Mouse (Mus musculus): ENCODE results near the gene Ptpn5. TPM values are rescaled to one million over a fixed set of nuclear protein-coding genes. Genes with fewer than 3 reads are reported as not detected.
A peak's percentile ranks its signal among the peaks of the same experiment; 100 is the strongest.

Ptpn5 gene
- polyA plus RNA-seq, 1 experiment from 2014 or later, result 146 TPM

DNA sequence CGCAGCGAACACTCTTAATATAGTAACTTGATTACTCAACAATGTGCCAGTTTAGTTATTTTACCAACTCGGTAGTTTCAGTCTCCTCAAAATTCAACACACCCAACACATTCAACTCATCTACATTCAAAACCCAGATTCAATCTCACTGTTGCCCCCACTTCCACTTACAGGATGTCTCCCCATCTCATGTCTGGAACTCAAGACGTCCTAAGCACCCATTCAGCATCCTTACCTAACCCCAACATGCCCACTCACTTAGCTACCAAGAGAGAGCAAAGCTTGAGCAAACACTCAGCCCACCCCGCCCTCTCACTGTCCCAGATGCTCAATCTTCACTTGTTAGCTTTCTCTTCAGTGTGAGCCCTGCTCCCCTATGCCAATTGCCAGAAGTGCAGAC, 71.9 kb downstream of the Ptpn5 start:
- no peak for DNase-seq
- Histone ChIP-seq H3K27me3 (ENCODE audit: control insufficient read depth, insufficient read depth, low read length) (no peaks in the 10 kb centered on the region), H3K4me3 (replicated peaks; ENCODE audit: low read depth, low read length) (no peak overlapping the region), H3K9ac (replicated peaks; ENCODE audit: low read length) (no peak overlapping the region), H3K4me1 (ENCODE audit: control insufficient read depth, insufficient read depth, low read length) (no peaks in the 10 kb centered on the region), H3K36me3 (ENCODE audit: control insufficient read depth, insufficient read depth, low read length) (no peaks in the 10 kb centered on the region), H3K27ac (replicated peaks; ENCODE audit: low read depth, low read length) (no peak overlapping the region), H3K4me2 (ENCODE audit: low read length) (no peak overlapping the region), H3K9me3 (ENCODE audit: control insufficient read depth, low read length) (no peaks in the 10 kb centered on the region)
- WGBS, result 85% methylated on average over 5 of the region's 5 CpGs
- no peak for ATAC-seq (ENCODE audit: low FRiP score, low TSS enrichment)

DNA sequence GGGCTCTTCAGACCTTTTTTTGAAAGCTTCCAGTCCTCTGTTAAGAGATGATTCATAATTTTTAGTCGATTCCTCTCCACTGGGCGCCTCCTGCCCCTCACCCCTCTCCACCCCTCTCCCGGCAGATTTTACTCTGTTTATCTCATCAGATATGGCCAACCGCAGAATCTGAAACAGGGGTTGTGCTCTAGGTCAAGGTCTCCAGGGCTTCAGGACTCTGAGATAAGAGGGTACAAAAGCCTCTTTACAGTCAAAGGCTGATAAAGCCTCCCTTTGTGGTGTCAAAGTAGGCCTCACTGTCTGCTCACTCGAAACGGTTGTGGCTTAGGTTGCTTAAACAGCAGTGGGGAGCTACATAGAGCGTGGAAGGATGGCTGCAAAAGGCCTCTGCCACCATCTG, 74.1 kb downstream of the Ptpn5 start:
- WGBS, result 76% methylated on average over 7 of the region's 7 CpGs
- Histone ChIP-seq H3K27me3 (ENCODE audit: control insufficient read depth, insufficient read depth, low read length) (no peaks in the 10 kb centered on the region), H3K36me3 (ENCODE audit: control insufficient read depth, insufficient read depth, low read length) (peaks cover 1% of the 10 kb centered on the region; the same call in 1 of the 2 replicates), H3K9me3 (ENCODE audit: control insufficient read depth, low read length) (no peaks in the 10 kb centered on the region), H3K4me3 (replicated peaks; ENCODE audit: low read depth, low read length) (no peak overlapping the region), H3K4me2 (ENCODE audit: low read length) (no peak overlapping the region), H3K27ac (replicated peaks; ENCODE audit: low read depth, low read length) (no peak overlapping the region), H3K9ac (replicated peaks; ENCODE audit: low read length) (no peak overlapping the region), H3K4me1 (ENCODE audit: control insufficient read depth, insufficient read depth, low read length) (no peaks in the 10 kb centered on the region)
- ATAC-seq (ENCODE audit: low FRiP score, low TSS enrichment) (no peak), DNase-seq (no peak)

DNA sequence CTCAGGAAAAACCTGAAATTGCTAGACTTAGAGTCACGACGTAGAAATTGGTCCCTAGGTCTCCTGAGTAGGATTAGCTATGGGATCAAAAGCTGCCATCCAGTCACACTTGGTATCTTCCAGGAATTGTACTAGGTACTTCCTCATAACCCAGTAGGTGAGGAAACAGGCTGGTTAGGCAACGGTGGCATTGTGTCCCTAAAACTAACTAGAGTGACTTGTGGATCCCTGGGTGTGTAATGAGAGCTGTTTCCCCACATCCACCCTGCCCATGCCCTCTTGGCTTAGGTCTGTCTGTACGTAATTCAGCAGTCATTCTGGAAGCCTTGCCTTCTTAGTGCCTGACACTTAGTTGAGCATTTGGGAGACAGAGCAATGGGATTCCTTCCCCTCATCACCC, 77.2 kb downstream of the Ptpn5 start:
- Histone ChIP-seq H3K9me3 (ENCODE audit: control insufficient read depth, low read length) (no peaks in the 10 kb centered on the region), H3K9ac (replicated peaks; ENCODE audit: low read length) (no peak overlapping the region), H3K4me2 (ENCODE audit: low read length) (no peak overlapping the region), H3K27ac (replicated peaks; ENCODE audit: low read depth, low read length) (no peak overlapping the region), H3K4me3 (replicated peaks; ENCODE audit: low read depth, low read length) (no peak overlapping the region), H3K36me3 (ENCODE audit: control insufficient read depth, insufficient read depth, low read length) (peaks cover 11% of the 10 kb centered on the region; the same call in 1 of the 2 replicates), H3K27me3 (ENCODE audit: control insufficient read depth, insufficient read depth, low read length) (no peaks in the 10 kb centered on the region), H3K4me1 (ENCODE audit: control insufficient read depth, insufficient read depth, low read length) (peaks cover 11% of the 10 kb centered on the region)
- no peak for ATAC-seq (ENCODE audit: low FRiP score, low TSS enrichment)
- no peak for DNase-seq
- 86% methylated on average over 4 of the region's 4 CpGs for WGBS

DNA sequence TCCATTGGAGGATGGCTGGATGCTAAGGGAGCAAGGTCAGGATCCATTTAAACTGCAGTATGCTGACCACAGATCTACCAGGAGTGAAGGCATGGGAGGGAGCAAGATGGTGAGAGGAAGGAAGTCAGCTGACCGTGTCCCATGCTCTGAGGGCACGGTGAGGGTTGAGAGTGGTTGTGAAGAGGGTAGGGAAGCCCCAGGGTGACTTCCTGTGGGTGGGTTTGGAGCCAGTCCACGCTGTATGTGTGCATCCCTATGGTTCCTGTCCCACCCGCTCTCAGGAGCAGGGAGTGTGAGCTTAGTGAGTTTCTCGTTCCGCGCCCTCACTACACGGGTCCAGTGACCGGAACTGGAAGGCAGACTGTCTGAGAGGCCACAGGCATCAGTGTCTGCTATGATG, 77.7 kb downstream of the Ptpn5 start:
- Histone ChIP-seq H3K9me3 (ENCODE audit: control insufficient read depth, low read length) (no peaks in the 10 kb centered on the region), H3K4me3 (replicated peaks; ENCODE audit: low read depth, low read length) (no peak overlapping the region), H3K27me3 (ENCODE audit: control insufficient read depth, insufficient read depth, low read length) (no peaks in the 10 kb centered on the region), H3K36me3 (ENCODE audit: control insufficient read depth, insufficient read depth, low read length) (peaks cover 11% of the 10 kb centered on the region; the same call in 1 of the 2 replicates), H3K27ac (replicated peaks; ENCODE audit: low read depth, low read length) (no peak overlapping the region), H3K4me1 (ENCODE audit: control insufficient read depth, insufficient read depth, low read length) (peaks cover 15% of the 10 kb centered on the region), H3K9ac (replicated peaks; ENCODE audit: low read length) (no peak overlapping the region), H3K4me2 (ENCODE audit: low read length) (no peak overlapping the region)
- WGBS, result 89% methylated on average over 9 of the region's 9 CpGs
- ATAC-seq (ENCODE audit: low FRiP score, low TSS enrichment), result no peak
- DNase-seq, result no peak

DNA sequence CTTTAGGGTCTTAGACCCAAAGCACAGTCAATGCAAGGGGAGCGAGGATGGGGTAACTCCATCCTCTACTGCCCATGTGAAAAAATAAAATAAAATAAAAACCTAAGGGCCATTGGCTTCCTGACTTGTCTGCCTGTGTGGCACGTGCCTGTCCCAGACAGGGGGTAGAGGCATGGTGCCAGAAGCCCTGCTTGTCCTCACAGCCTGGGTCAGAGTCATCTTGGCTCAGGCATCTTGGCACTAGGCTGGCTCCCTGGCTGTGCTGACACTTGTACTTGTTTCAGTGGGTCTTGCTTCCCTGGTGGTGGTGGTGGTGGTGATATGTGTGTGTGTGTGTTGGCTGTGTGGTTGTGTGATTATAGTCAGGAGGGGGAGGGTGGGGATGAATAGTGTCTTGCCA, 78.8 kb downstream of the Ptpn5 start:
- ATAC-seq (ENCODE audit: low FRiP score, low TSS enrichment), result no peak
- H3K27me3 ChIP-seq (ENCODE audit: control insufficient read depth, insufficient read depth, low read length), result no peaks in the 10 kb centered on the region
- H3K36me3 ChIP-seq (ENCODE audit: control insufficient read depth, insufficient read depth, low read length), result peaks cover 11% of the 10 kb centered on the region; the same call in 1 of the 2 replicates
- no peak for DNase-seq
- no peak overlapping the region for H3K9ac ChIP-seq (replicated peaks; ENCODE audit: low read length)
- H3K4me1 ChIP-seq (ENCODE audit: control insufficient read depth, insufficient read depth, low read length), result peaks cover 15% of the 10 kb centered on the region
- H3K4me2 ChIP-seq (ENCODE audit: low read length), result no peak overlapping the region
- H3K9me3 ChIP-seq (ENCODE audit: control insufficient read depth, low read length), result no peaks in the 10 kb centered on the region
- H3K27ac ChIP-seq (replicated peaks; ENCODE audit: low read depth, low read length), result no peak overlapping the region
- 70% methylated on average over 2 of the region's 2 CpGs for WGBS
- no peak overlapping the region for H3K4me3 ChIP-seq (replicated peaks; ENCODE audit: low read depth, low read length)

DNA sequence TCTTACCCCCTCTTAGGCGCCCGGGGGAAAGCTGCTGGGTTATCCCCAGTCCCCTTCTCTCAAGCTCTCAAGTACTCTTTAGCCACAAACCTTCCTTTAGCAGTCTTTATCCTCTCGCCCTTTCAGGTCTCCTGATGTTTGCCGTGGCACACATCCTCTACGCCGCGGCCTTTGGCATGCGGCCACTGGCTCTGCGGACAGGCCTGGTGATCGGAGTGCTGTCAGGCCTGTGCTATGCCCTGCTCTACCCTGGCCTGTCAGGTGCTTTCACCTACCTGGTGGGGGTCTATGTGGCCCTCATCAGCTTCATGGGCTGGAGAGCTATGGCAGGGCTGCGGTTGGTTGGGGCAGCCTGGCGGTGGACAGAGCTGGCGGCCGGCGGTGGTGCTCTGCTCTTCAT, 80.2 kb downstream of the Ptpn5 start:
- no peak overlapping the region for H3K4me3 ChIP-seq (replicated peaks; ENCODE audit: low read depth, low read length)
- H3K4me1 ChIP-seq (ENCODE audit: control insufficient read depth, insufficient read depth, low read length), result peaks cover 15% of the 10 kb centered on the region
- peaks cover 11% of the 10 kb centered on the region; the same call in 1 of the 2 replicates for H3K36me3 ChIP-seq (ENCODE audit: control insufficient read depth, insufficient read depth, low read length)
- H3K4me2 ChIP-seq (ENCODE audit: low read length), result no peak overlapping the region
- 95% methylated on average over 15 of the region's 15 CpGs for WGBS
- H3K9me3 ChIP-seq (ENCODE audit: control insufficient read depth, low read length), result no peaks in the 10 kb centered on the region
- H3K27me3 ChIP-seq (ENCODE audit: control insufficient read depth, insufficient read depth, low read length), result no peaks in the 10 kb centered on the region
- no peak for ATAC-seq (ENCODE audit: low FRiP score, low TSS enrichment)
- H3K9ac ChIP-seq (replicated peaks; ENCODE audit: low read length), result no peak overlapping the region
- H3K27ac ChIP-seq (replicated peaks; ENCODE audit: low read depth, low read length), result no peak overlapping the region
- DNase-seq, result no peak

DNA sequence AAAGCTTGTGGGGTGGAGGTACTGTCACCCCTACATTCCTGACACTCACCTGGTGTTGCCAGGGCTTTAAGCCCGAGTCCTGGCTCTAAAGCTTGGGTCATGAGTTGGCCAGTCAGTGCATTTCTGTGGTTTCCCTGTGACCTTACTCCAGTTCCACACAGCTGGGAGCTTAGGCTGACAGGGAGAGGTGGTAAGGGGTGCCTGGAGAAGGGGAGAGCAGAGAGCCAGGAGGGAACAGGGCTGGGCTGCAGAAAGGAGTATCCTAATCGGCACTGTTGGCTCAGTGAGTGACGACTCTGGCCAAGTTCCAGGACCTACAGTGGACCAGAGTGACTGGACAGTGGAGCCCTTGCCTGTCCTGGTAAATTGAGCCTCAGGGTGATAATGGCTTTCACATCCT, 81.2 kb downstream of the Ptpn5 start:
- DNase-seq, result peak; percentile 8

DNA sequence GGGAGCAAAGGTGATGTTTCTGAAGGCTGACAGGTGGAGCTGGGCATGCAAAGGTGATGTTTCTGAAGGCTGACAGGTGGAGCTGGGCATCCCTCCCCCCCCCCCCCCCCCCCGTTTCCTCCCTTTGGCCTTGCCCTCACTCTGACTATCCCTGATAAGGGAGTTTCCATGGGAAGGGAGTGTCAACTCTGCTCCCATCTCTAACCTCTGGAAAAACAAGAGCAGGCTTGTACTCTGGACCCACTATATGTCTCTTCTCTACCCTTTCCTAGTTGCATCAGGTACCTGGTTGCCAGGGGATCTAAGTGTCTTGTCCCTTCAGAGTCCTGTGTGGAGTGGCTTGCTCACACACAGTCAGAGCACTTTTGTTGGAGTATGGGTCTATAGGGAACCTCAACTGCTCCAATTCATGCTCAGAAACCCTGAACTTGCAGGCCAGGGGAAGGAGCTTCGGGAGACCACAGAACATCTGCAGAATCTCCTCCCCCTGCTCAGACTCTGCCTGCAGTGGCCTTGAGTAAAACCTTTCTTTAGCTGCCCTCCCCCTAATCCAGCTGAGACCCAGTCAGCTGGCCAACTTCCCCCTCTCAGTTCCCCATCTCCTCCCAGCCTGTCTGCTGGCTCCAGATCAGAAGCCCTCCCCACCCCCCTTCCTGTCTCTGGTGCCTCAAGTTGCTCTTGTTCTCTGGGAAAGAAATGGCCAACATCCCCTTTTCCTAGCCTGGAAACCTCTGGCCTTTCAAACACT, 81.9 kb downstream of the Ptpn5 start:
- Histone ChIP-seq H3K9me3 (ENCODE audit: control insufficient read depth, low read length) (no peaks in the 10 kb centered on the region), H3K27me3 (ENCODE audit: control insufficient read depth, insufficient read depth, low read length) (no peaks in the 10 kb centered on the region), H3K4me3 (replicated peaks; ENCODE audit: low read depth, low read length) (peak overlapping the region; percentile 95), H3K36me3 (ENCODE audit: control insufficient read depth, insufficient read depth, low read length) (peaks cover 11% of the 10 kb centered on the region; the same call in 1 of the 2 replicates), H3K4me1 (ENCODE audit: control insufficient read depth, insufficient read depth, low read length) (peaks cover 15% of the 10 kb centered on the region), H3K27ac (replicated peaks; ENCODE audit: low read depth, low read length) (peak overlapping the region; percentile 95; the same call in 1 of the 2 replicates), H3K4me2 (ENCODE audit: low read length) (peak overlapping the region; percentile 87), H3K9ac (replicated peaks; ENCODE audit: low read length) (peak overlapping the region; percentile 91)
- DNase-seq (peak; percentile 56), ATAC-seq (ENCODE audit: low FRiP score, low TSS enrichment) (no peak)
- 25% methylated on average over 2 of the region's 2 CpGs for WGBS

More for the DNA sequence above, 81.2 kb downstream of the Ptpn5 start:
- peaks cover 15% of the 10 kb centered on the region for H3K4me1 ChIP-seq (ENCODE audit: control insufficient read depth, insufficient read depth, low read length)
- no peak overlapping the region for H3K4me3 ChIP-seq (replicated peaks; ENCODE audit: low read depth, low read length)
- no peaks in the 10 kb centered on the region for H3K9me3 ChIP-seq (ENCODE audit: control insufficient read depth, low read length)
- no peak overlapping the region for H3K9ac ChIP-seq (replicated peaks; ENCODE audit: low read length)
- ATAC-seq (ENCODE audit: low FRiP score, low TSS enrichment), result no peak
- H3K4me2 ChIP-seq (ENCODE audit: low read length), result peak overlapping the region; percentile 87; the same call in 1 of the 2 replicates
- H3K36me3 ChIP-seq (ENCODE audit: control insufficient read depth, insufficient read depth, low read length), result peaks cover 11% of the 10 kb centered on the region; the same call in 1 of the 2 replicates
- peak overlapping the region; percentile 32; the same call in 1 of the 2 replicates for H3K27ac ChIP-seq (replicated peaks; ENCODE audit: low read depth, low read length)
- WGBS, result 44% methylated on average over 3 of the region's 3 CpGs
- no peaks in the 10 kb centered on the region for H3K27me3 ChIP-seq (ENCODE audit: control insufficient read depth, insufficient read depth, low read length)

DNA sequence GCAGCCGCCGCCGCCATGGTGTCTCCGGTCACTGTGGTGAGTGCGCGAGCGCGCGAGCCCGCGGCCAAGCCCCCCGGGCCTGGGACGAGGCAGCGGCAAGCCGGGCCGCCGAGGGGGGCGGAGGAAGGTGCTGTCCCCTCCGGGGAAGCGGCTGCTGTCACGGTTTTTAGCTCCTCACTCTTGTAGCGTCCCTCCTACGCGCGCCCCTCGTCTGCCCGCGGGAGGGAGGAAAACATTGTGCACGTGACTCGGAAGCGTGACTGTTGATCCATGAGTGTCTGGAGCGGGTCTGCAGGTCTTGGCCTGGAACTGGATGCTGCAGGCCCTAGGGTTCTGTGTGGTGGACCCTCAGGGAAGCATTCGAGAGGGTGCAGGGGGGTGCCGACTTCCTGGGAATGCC, 82.7 kb downstream of the Ptpn5 start:
- Histone ChIP-seq H3K27me3 (ENCODE audit: control insufficient read depth, insufficient read depth, low read length) (no peaks in the 10 kb centered on the region), H3K4me2 (ENCODE audit: low read length) (peak overlapping the region; percentile 87), H3K9ac (replicated peaks; ENCODE audit: low read length) (peak overlapping the region; percentile 91), H3K27ac (replicated peaks; ENCODE audit: low read depth, low read length) (peak overlapping the region; percentile 95), H3K36me3 (ENCODE audit: control insufficient read depth, insufficient read depth, low read length) (peaks cover 11% of the 10 kb centered on the region; the same call in 1 of the 2 replicates), H3K9me3 (ENCODE audit: control insufficient read depth, low read length) (no peaks in the 10 kb centered on the region), H3K4me3 (replicated peaks; ENCODE audit: low read depth, low read length) (peak overlapping the region; percentile 95), H3K4me1 (ENCODE audit: control insufficient read depth, insufficient read depth, low read length) (peaks cover 15% of the 10 kb centered on the region)
- ATAC-seq (ENCODE audit: low FRiP score, low TSS enrichment), result peak; percentile 78
- WGBS, result under 1% methylated on average over 34 of the region's 34 CpGs
- peak; percentile 74 for DNase-seq

Measured in midbrain, embryonic 14.5 days (tissue).